Mouse (Mus musculus): ENCODE data around the gene Scaf11. TPM values are rescaled to one million over a fixed set of nuclear protein-coding genes. Genes with fewer than 3 reads are reported as not detected.
"Not testable (repeated sequence)": the region's sequence is repeated elsewhere in the genome, so short reads cannot be mapped to it uniquely, and the experiment has no call there.

The Scaf11 gene
- 10 to 100 TPM; 56.4 to 57.8 TPM for total RNA-seq (2021)
- long read RNA-seq, full-length matches to known transcripts = 4 of 18 reads
- long read RNA-seq, partial matches to known transcripts = 1 of 18 reads
- long read RNA-seq, other reads (novel, unspliced or antisense) = 13 of 18 reads

DNA sequence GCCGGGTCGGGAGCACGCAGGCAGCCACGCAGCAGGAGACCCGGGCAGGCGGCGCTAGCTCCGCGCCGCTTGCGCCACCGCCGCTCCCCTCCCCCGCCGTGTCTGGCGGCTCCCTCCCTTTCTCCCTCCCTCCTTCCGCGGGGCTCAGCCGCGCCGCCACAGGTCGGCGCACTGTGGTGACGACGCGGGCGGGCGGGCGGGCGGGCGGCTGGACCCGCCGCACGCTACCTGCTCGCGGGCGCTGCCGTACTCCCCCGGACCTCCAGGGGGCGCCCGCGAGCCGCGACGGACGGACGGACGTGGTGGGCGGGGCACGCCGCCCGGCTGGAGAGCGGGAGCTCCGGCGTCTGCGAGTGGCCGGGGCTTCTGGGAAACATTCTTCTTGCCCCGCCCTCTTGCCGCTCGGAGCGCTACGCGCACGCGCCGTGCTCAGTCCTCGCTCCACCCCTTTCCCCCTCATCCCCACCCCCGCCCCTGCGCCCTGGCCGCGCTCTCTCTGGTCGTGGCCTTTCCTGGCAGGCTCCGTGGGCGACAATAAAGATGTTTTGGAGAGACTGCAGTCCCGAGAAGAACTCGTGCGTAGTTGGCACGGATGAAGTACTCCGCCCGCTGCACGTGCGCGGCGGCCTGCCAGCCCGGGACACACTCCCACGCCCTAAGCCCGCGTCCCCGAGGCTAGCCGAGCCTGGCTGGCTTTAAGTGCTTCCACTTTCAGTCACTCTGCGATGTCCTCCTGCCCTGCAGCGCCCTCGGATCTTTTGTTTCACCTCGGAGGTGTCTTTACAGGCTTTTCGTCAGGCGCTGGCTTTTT, at the start of gene Scaf11:
Scaf11 (minus strand) TSS at position 114 of the 811 bp plus-strand sequence.
- DNase-seq (ENCODE audit: low spot score in 2 of 2) = peak; percentile 90 to 94

DNA sequence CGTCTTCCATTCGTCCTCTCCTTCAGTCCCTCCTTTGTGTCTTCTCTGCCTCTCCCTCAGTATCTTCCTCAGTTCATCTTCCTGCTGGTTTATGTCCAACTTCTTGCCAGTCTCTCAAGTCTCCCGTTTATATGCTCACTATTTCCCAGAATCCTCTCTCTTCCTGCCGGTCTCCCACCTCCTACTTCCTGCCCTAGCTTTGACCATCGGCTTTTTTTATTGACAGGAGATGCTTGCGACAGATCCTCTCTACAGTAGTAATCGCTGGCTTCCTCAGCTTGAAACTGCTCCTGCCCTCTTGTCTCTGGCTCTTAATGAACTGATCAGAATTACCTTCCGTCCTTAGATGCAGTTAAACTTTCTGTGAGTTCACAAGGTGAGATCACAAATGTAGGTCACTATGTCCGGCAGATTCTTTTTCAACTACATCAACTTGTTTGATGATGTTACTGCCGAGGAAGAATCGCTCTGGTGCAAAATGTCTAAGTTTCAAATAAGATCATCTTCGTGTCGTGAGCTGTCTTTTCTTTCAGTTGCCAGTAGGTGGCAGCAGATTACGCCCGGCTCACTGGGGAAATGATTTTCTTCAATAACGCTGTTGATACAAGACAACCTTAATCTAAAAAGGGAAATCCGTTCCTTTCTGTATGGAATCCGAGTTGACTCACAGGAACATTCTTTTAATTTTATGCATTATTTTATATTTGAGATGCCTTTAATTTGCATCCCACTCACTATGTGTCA, 46.6 kb upstream of the Scaf11 start:
- peak; percentile 48 to 60 for DNase-seq (ENCODE audit: low spot score in 2 of 2)

DNA sequence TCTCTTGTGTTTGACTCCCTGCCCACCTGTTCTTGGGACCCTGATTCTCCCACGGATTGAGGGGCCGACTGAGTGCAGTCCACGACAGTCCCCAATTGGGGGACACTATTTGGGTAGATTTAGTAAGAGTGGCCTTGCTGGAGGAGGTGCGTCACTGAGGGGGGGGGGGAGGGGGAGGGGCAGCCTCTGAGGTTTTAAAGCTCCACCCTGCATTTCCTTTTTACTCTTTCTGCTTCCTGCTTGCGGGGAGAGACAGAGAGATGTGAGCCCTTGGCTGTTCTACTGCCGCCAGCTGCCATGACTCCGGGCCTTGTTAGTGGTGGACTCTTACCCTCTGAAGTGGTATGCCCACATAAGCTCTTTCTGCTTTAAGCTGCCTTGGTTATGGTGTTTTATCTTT, 37.0 kb upstream of the Scaf11 start:
- no peak for DNase-seq (ENCODE audit: low spot score in 2 of 2)

DNA sequence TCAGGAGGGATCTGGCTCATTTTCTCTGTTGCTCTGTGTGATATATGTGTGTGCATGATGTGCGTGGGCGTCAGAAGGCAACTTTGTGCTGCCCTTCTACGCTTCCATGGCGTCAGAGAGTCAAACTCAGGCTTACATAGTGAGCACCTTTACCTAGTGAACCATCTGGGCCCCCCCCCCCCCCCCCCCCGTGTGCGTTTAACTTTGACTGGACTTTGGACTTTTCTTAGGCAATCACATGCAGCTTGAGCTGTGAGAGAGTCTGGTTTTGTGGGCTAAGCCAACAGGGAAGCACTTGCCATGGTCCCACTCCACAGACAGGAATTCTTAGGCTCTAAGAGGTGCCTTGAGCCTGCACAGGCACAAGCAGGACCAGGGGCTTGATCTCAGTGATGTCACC, 33.6 kb upstream of the Scaf11 start:
- DNase-seq (ENCODE audit: low spot score in 2 of 2) = no peak

DNA sequence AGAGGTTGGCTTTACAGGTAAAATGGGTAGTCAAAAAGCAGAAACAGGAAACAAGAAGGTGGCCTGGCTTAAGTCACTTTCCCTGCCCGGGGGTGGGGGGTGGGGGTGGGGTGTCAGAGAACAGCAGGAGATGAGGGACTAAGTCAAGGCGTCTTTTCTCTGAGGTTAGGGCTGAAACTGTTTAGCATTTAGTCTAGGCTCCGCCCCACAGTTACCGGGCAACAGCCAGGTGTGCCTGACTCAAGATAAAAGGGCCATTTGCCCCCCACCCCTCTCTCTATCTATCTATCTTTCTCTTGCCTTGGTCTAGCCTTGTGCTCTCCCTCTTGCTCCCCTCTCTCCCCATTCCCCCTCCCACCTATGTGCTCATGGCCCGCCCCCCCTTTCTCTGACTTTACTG, 32.9 kb upstream of the Scaf11 start:
- DNase-seq (ENCODE audit: low spot score in 2 of 2) = no peak

DNA sequence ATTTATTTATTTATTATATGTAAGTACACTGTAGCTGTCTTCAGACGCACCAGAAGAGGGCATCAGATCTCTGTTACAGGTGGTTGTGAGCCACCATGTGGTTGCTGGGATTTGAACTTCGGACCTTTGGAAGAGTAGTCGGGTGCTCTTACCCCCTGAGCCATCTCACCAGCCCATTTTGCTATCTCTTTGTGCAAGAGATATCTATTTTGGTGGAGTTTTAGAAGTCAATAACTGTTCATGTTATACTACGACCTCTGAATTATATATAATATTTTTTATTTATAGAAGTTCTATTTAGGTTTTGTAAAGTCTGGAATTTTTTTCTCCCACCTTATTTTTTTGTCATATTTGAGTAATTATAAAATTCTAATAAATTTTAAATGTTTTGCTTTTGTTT, 32.3 kb upstream of the Scaf11 start:
- not testable (repeated sequence) for DNase-seq (ENCODE audit: low spot score in 2 of 2)

DNA sequence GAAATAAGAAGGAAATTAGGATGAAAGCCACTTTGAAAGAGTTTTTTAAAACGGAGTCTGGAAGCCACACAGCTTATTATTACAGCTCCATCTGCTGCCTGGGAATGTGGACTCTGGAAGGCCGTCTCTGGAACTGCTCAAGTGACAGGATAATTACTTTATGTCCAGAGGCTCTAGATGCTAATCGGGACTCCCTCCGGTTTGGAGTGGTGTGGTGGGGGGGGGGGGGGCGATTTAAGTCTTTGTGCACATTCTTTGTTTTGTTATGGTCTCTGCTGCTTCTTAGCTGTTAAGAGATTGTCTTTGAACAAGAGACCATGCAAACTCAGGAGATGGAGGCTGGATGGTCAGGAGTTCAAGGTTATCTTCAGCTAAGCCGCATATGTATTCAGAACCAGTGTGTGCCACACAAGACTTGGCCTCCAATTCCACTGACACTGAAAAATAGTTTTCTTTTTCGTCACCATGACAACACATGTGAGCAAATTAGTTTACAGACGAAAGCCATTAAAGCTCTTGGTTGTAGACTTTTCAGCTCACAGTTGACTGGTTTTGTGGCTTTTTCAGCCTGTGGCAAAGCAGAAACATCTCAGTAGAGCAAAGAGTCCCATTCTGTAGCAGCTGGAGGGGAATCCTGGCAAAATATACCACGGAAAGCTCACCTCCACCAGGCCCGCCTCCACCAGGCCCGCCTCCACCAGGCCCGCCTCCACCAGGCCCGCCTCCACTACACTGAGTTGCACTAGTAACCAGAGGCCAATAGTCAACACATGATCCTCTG, 31.4 kb upstream of the Scaf11 start:
- no peak for DNase-seq (ENCODE audit: low spot score in 2 of 2)

DNA sequence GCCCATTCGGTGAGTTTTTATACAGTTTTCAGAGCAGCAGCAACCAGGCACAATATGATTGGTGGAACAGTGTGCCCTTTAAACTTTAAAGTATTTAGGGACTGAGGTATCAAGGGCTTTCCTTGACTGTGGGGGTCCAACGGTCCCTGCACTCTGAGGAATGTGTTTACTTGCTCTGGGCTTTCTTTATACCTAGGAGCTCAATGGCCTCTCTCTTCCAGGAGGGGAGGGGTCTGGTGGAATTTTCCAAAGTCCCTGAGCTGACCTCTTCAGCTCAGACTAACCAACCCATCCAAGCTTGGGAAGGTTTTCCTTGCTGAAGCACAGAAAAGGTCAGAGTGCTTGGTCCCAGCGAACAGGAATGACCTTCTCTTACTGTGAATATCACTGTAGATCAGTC, 30.8 kb upstream of the Scaf11 start:
- no peak for DNase-seq (ENCODE audit: low spot score in 2 of 2)

DNA sequence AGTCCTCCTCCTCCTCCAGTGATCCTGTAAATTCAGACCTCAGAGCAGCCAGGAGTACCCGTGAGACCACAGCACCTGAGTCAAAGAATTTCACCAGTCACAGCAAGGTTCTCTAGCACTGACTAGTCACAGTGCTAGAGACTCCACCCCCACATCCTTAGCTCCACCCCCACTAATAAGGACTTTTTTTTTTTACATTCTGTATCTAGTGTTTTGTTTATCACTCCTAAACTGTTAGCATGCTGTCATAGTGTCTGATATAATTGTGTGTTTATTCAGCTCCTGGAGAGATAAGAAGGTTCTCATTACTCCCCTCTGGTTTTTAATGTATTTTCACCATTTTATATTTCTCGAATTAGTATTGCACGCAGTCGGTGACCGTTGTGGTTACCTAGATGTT, 29.5 kb upstream of the Scaf11 start:
- DNase-seq (ENCODE audit: low spot score in 2 of 2) = no peak

DNA sequence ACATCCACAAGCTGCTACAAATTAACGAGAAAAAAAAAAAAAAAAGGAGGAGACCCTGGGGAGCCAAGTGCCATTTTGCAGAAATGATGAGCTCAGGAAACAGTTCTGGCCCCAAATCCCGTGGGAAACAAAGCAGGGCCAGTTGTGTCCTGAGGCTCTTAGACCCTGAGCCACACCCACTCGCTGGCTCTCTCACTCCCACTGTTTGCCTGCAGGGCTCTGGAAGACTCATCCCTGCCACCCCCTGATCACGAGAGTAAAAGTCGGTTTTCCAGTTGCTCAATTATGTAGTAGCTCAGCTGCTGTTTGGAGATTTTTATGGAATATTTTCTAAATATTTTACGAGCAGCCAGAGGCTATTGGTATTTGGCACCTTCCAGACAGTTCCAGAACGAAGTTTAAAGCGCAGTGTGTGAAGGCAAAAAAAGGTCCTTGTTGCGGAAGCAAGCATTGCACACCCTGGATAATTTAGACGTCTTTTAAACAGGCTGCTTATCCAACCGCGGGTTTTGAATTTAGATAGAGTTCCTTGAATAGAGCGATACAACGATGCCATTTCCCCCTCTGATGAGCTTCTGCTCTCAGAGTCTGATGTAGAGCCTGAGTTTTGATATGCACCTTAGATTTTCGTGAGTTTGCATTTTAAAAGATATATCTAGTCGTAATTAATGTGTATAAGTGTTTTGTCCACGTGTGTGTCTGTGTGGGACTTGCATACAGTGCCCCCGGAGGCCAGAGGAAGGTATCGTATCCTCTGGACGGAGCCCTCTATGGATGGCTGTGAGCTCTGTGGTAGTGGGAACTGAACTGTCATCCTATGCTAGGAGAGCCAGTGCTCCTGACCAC, 28.5 kb upstream of the Scaf11 start:
- DNase-seq (ENCODE audit: low spot score in 2 of 2) = no peak

DNA sequence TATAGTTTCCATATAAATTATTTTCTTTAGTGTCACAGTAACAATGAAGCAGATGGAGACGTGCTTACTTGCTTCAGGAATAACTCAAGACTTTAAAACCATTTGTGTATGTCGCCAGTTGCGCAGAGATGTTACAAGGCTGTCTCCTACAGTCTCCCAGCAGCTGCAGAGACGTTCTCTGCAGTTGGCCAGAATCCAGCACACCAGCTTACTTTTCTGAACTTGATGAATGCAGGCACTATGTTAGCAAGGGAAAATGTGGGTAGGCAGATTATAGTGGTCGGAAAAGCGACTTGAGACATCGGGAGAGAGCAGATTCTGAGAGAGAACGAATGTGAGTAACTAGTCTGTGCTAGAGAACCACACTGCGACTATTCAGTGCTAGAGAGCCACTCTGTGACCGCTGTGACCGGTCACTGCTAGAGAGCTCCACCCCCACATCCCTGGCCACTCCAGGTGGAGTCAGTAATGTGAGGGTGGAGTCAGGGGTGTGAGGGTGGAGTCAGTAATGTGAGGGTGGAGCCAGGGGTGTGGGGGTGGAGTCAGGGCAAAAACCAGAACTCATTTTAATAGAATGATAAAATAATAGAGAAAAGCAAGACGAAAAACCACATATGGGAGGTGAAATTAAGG, 26.5 kb upstream of the Scaf11 start:
- no peak for DNase-seq (ENCODE audit: low spot score in 2 of 2)

DNA sequence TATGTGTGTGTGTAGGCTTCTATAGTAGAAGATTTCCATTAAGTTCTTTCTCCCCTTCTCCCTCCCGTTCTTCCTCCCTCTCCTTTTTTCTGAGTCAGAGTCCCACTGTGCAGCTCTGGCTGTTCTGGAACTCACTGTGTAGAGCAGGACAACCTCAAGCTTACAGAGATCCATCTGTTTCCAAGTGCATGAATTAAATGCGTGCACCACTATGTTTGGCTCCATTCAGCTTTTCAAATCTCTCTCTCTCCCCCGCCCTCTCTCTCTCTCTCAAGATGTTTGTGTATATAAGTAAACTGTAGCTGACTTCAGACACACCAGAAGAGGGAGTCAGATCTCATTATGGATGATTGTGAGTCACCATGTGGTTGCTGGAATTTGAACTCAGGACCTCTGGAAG, 20.2 kb upstream of the Scaf11 start:
- DNase-seq (ENCODE audit: low spot score in 2 of 2) = peak in 1 of 2 experiments; percentile 31

DNA sequence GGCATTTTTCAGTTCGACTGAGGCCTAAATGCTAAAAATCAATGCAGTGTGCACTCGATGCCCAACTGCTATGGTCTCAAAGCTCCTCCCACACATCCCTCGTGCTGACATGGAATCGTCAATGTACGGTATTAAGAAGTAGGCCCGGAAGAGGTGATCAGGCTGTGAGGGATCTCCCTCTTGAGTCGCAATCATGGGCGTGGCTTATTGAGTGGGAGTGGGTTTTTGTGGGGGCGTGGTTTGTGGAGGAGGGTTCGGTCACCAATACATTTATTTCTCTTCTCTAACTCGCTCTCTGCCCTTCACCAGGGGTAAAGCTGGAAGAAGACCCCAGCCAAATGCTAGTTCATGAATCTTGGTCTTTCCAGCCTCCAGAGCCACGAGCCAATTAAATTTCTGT, 17.4 kb upstream of the Scaf11 start:
- no peak for DNase-seq (ENCODE audit: low spot score in 2 of 2)

DNA sequence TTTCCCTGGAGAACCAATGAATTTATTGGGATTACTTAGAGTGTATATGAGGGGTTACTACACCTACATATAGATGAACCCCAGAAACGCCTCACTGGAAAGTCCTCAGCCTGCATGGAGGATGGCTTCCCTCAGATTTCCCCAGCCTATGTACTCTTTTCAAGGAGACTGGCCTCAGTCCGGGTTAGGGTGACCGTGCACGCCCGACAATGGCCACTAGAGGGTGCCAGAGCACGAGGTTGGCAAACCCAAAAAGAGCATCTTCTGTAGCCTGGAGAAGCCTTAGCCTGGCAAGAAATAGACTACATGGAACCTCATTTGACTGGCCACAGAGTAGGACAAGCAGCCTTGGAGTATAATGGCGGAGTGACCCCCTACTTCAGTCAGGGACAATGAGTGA, 15.7 kb upstream of the Scaf11 start:
- DNase-seq (ENCODE audit: low spot score in 2 of 2) = peak; percentile 57 to 92

DNA sequence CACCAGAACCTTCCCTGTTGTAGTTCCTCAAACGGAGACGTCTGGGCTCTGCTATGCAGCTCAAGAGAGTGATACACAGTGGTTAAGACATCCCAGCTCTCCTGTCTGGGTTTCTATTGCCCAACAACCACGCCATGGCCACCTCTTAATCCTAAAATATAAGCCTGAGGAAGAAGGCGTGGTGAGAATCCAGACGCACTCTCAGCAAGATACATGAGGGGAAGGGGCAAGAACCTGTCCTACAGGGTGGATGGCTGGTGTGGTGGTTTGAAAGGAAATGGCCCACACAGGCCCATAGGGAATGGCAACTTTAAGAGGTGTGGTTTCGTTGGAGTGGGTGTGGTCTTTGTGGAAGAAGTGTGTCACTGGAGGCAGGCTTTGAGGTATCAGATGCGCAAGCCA, 14.9 kb upstream of the Scaf11 start:
- no peak for DNase-seq (ENCODE audit: low spot score in 2 of 2)

DNA sequence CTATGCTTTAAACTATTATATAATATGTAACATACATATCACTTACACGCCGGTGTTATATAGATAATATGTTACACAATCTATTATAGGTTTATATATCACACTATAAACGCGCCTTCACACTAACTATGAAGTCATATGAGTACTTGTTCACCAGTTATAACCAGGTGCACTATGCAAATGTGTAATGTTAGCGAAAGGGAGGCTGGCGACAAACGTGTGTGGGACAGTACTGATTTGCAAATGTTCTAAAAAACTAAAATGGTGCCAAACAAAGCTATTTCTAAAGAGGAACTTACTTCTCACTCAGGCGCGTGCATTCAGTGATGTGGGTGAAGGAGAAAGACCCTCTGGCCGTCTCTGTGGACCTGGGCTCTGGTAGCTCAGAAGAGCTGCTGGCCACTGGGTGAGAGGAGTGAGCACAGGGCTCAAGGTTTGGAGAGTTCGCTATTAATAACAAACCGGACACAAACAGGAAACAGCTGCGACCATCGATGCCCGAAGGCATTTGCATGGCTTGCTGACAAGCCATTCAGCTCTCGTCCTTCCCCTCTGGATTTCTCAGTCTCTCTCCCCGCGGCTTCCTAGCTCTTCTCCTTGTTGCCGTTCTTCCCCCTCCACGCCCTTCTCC, 13.8 kb upstream of the Scaf11 start:
- no peak for DNase-seq (ENCODE audit: low spot score in 2 of 2)

DNA sequence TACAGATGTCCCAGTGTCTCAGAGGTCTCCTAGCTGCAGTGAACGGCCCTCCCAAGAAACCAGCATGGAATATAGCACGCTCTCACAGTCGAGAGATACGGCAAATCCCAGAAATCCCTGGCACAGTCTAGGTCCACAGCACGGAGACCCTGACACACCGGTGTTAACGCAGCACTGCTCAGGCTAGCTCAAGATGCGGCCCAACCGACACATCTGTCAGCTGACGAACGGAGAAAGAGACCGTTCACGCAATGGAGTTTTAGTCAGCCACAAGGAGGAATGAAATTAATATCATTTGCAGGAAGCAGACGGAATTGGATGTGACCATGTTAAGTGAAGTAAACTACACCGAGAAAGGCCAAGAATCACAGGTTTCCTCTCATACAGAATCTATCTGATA, 13.3 kb upstream of the Scaf11 start:
- DNase-seq (ENCODE audit: low spot score in 2 of 2) = no peak

DNA sequence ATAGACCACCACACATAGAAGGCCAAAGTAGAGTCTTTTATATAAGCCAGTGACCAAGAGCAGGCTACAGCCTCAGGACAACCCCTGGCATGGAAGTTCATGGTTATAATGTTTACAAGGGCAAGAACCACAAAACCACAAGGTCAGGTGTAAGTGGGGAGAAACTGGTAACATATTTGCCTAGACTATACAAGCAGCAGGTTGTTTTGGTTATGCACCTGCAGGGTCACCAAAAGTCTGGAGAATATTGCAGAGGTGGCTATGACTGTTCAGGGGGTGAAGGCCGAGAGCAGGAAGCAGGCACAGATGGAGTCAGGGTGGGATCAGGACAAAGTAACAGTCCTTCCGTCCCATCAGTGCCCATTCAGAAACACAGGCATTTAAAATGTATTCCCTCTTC, 7.7 kb upstream of the Scaf11 start:
- no peak for DNase-seq (ENCODE audit: low spot score in 2 of 2)

DNA sequence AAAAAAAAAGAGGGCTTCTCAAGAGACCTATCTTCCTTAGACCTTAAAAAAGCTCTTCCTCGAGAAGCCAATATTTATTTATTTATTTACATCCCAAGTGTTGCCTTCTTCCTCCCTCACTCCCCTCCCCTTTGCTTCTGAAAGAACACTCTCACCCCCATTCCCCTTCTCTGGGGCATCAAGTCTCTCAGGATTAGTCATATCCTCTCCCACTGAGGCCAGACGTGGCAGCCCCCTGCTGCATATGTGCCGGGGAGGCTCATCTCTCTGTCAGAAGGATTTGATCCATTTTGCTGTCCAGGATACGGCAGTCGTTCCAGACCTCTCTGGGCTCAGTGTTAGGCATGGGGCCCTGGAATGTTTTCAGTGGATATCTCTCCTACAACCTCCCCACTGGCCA, 7.2 kb upstream of the Scaf11 start:
- no peak for DNase-seq (ENCODE audit: low spot score in 2 of 2)
